Mouse (Mus musculus) midbrain, postnatal 0 days (tissue): ENCODE measurements around the gene Smtnl2. TPM values are rescaled to one million over a fixed set of nuclear protein-coding genes. Genes with fewer than 3 reads are reported as not detected.
"Not testable (repeated sequence)": the region's sequence is repeated elsewhere in the genome, so short reads cannot be mapped to it uniquely, and the experiment has no call there.

Experiments
- ATAC-seq: fragments of 200-750 bp; cut with Nextera tagmentation; 2 replicates; pipeline ENCODE4 v1.8.0; 2017; ENCODE audit warnings: moderate number of reproducible peaks, mild to moderate bottlenecking, moderate TSS enrichment, moderate library complexity; ENCODE audit not compliant: low FRiP score
- DNase-seq: peaks from one replicate; pipeline ENCODE4 v3.0.0-alpha.2; 2015; ENCODE audit warnings: low spot score
- H3K27ac ChIP-seq: fragments of 300-500 bp; sonication (generic); 2 replicates; pipeline ENCODE4 v1.5.1; 2014; ENCODE audit warnings: low read depth, mild to moderate bottlenecking, low read length, mixed read lengths
- H3K27me3 ChIP-seq: fragments of 300-500 bp; sonication (generic); 2 replicates; pipeline ENCODE4 v1.6.1; 2014; ENCODE audit warnings: low read length, control low read depth, mixed read lengths; ENCODE audit not compliant: insufficient read depth
- H3K36me3 ChIP-seq: fragments of 300-500 bp; sonication (generic); 2 replicates; pipeline ENCODE4 v1.6.1; 2014; ENCODE audit warnings: low read length, control low read depth, mixed read lengths; ENCODE audit not compliant: insufficient read depth
- H3K4me1 ChIP-seq: fragments of 300-500 bp; sonication (generic); 2 replicates; pipeline ENCODE4 v1.6.1; 2014; ENCODE audit warnings: mild to moderate bottlenecking, control low read depth, antibody characterized with exemption, low read length, mixed read lengths; ENCODE audit not compliant: insufficient read depth
- H3K4me2 ChIP-seq: fragments of 300-500 bp; sonication (generic); 2 replicates; pipeline ENCODE4 v1.6.1; 2014; ENCODE audit warnings: low read depth, mild to moderate bottlenecking, low read length, mixed read lengths; ENCODE audit not compliant: poor library complexity, severe bottlenecking
- H3K4me3 ChIP-seq: fragments of 300-500 bp; sonication (generic); 2 replicates; pipeline ENCODE4 v1.5.1; 2014; ENCODE audit warnings: low read depth, mild to moderate bottlenecking, low read length, moderate library complexity
- H3K9ac ChIP-seq: fragments of 300-500 bp; sonication (generic); replicated peaks from 2 replicates; pipeline ENCODE4 v1.6.1; 2014; ENCODE audit warnings: mild to moderate bottlenecking, low read length, moderate library complexity, mixed read lengths; ENCODE audit not compliant: poor library complexity, severe bottlenecking
- H3K9me3 ChIP-seq: fragments of 300-500 bp; sonication (generic); 2 replicates; pipeline ENCODE4 v1.6.1; 2016; ENCODE audit warnings: low read length, control low read depth
- CTCF ChIP-seq: IDR thresholded peaks from 2 replicates; pipeline ENCODE4 v1.5.1; 2016; ENCODE audit warnings: antibody characterized with exemption, mild to moderate bottlenecking
- WGBS: fragments of 180-500 bp; shearing (Covaris S2); extraction: QIAGEN DNeasy Blood & Tissue Kit; methylation state at CpG from one replicate; pipeline ENCODE4 v1.1.7; 2014; 5-methylcytosine and 5-hydroxymethylcytosine counted together
- microRNA-seq: library from miRNA; unstranded; fragments of <30 nt; microRNA quantifications from one replicate; pipeline ENCODE4, GENCODE M21; 2016; ENCODE audit warnings: borderline number of aligned reads
- polyA plus RNA-seq: library from polyadenylated mRNA; unstranded; fragments of >200 nt; fragmentation: Nextera tagmentation; extraction: Ambion mirVana; gene quantifications from 2 replicates; pipeline ENCODE4 v1.2.1, GENCODE M21; 2015
- total RNA-seq: library from RNA; depleted of rRNA; stranded (reverse); fragments of >200 nt; gene quantifications from 2 replicates; pipeline ENCODE4 v1.2.3, GENCODE M21; 2014; rRNA removed

The Smtnl2 gene
- total and polyA plus RNA-seq, 2 experiments from 2014 or later, result 13.3 to 18.6 TPM

DNA sequence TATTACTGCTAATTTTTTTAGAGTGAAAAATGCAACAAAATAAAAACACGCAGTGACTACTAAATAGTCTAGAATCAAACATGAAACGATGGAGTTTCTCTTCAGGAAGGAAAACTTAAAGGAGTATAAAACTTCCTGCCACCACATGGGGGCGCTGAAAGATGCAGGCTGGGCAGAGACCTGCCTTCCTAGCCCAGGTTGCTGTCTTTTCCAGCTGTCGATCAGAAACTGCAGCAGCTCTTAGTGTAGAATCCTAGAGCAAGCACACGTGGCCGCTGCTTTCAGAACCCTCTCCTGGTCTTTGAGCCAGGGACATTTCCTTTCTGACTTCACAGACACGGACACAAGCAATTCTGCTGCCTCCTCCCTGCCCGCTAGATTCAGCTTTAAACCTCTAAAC is 67.6 kb downstream of the Smtnl2 start:
- Histone ChIP-seq H3K9ac (0 out of 2 replicates have a peak overlapping the region, but pooled peaks have one; percentile 5), H3K4me2 (no peak overlapping the region), H3K4me1 (no peaks in the 10 kb centered on the region), H3K4me3 (no peak overlapping the region), H3K9me3 (no peaks in the 10 kb centered on the region), H3K27ac (no peak overlapping the region), H3K36me3 (no peaks in the 10 kb centered on the region), H3K27me3 (no peaks in the 10 kb centered on the region)
- no peak for ATAC-seq
- WGBS, result 25% methylated on average over 8 of the region's 8 CpGs
- TF ChIP-seq CTCF, result peak; percentile 86
- peak; percentile 75 for DNase-seq

DNA sequence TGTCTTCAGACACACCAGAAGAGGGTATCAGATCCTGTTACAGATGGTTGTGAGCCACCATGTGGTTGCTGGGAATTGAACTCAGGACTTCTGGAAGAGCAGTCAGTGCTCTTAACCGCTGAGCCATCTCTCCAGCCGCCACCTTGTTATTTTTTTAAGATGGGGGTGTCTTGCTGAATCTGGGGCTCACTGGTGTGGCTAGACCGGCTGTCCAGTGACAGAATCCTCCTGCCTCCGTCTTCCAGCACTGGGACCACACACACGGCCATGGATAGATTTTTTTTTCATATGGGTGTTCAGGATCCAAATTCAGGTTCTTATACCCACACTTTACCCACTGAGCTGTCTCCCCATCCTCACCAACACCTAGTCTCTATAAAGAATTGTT is 68.3 kb downstream of the Smtnl2 start:
- not testable (repeated sequence) for H3K36me3 ChIP-seq, ATAC-seq, H3K4me2 ChIP-seq, H3K4me3 ChIP-seq, H3K27me3 ChIP-seq, H3K27ac ChIP-seq, H3K9me3 ChIP-seq, H3K9ac ChIP-seq, H3K4me1 ChIP-seq, DNase-seq
- 92% methylated on average over 5 of the region's 5 CpGs for WGBS

DNA sequence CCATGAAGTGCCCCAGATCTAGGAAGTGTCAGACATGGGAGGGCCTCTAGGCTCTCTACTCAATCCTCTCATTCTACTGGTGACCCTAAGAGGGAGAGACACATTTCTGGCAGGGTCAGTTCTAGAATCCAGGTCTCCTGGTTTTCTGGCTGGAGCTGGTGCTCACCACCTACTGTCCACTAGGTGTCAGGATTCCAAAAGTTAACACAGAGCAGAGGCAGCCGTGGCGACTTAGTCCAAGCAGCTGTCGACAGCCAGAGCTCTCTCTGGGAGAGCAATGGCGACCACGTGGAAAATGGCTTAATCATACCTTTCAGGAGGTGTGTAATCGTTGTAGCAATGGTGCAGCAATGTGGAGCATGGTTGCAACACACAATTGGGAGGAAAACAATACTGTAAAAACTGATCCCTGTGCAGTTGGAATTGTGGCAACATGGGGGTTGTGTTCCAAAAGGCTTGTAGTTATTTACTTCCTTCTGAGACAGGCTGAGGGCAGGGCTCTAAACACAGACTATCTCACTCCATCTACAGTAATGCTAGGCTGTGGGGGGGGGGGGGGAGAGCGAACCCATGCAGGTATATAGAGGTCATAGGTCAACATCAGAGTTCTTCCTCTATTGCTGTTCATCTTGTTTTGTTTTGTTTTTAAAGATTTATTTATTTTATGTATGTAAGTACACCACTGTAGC is 68.8 kb downstream of the Smtnl2 start:
- TF ChIP-seq CTCF, result peak; percentile 92
- H3K27ac ChIP-seq, result no peak overlapping the region
- ATAC-seq (peak; percentile 77), DNase-seq (peak; percentile 88)
- no peaks in the 10 kb centered on the region for H3K9me3 ChIP-seq
- WGBS, result 6% methylated on average over 7 of the region's 7 CpGs
- no peak overlapping the region for H3K9ac ChIP-seq
- H3K4me3 ChIP-seq, result no peak overlapping the region
- no peaks in the 10 kb centered on the region for H3K36me3 ChIP-seq
- no peaks in the 10 kb centered on the region for H3K4me1 ChIP-seq
- H3K27me3 ChIP-seq, result no peaks in the 10 kb centered on the region
- H3K4me2 ChIP-seq, result peak overlapping the region; percentile 36

DNA sequence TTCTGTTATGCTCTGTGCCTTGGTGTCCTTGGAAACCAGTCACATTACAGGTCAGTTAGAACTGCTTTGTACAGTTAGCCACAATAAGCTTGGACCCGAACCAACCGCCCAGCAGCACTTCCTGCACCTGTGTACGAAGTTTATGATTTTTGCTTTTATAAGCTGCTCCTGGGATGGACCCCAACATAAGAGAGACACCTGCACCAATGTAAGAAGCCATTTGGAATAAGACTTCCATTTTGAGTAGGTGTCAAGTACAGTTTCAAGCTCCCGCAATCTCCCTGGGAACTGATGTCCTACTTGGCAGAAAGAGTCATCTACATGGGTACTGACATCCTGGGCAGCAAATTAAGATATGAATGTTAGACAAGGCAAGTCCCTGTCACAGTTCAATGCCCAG is 71.8 kb downstream of the Smtnl2 start:
- H3K4me1 ChIP-seq, result no peaks in the 10 kb centered on the region
- H3K4me3 ChIP-seq, result no peak overlapping the region
- ATAC-seq, result no peak
- WGBS, result 70% methylated on average over 4 of the region's 4 CpGs
- DNase-seq, result no peak
- no peak for TF ChIP-seq CTCF
- H3K36me3 ChIP-seq, result no peaks in the 10 kb centered on the region
- H3K9ac ChIP-seq, result no peak overlapping the region
- H3K9me3 ChIP-seq, result no peaks in the 10 kb centered on the region
- H3K27me3 ChIP-seq, result no peaks in the 10 kb centered on the region
- H3K4me2 ChIP-seq, result no peak overlapping the region
- H3K27ac ChIP-seq, result no peak overlapping the region

Small RNA genes within 50 kb of the gene (microRNA-seq; reads per million reads assigned to microRNA genes)
- not detected for gene Mir6338

Other genes with a start within 250 kb of the Smtnl2 start
- gene Gm43951, start 204.9 kb downstream of the Smtnl2 start, total RNA-seq, result 2.5 and 2.6 TPM in 2 replicates
- gene Gm43951, start 204.9 kb downstream of the Smtnl2 start, polyA plus RNA-seq, result 1.1 and 1.5 TPM in 2 replicates
- gene 4933427D14Rik, start 204.3 kb downstream of the Smtnl2 start, total RNA-seq, result 16.6 and 21.9 TPM in 2 replicates
- 13.7 and 20.6 TPM in 2 replicates for gene 4933427D14Rik, start 204.3 kb downstream of the Smtnl2 start, polyA plus RNA-seq
- 54.1 and 57.7 TPM in 2 replicates for gene Txndc17, start 204.2 kb downstream of the Smtnl2 start, total RNA-seq
- 137 TPM in 2 replicates for gene Txndc17, start 204.2 kb downstream of the Smtnl2 start, polyA plus RNA-seq
- gene Med31, start 196.1 kb downstream of the Smtnl2 start, total RNA-seq, result 21.4 and 26.5 TPM in 2 replicates
- 40.7 and 42.4 TPM in 2 replicates for gene Med31, start 196.1 kb downstream of the Smtnl2 start, polyA plus RNA-seq
- 4.8 and 6.2 TPM in 2 replicates for gene Slc13a5, start 144.5 kb downstream of the Smtnl2 start, total RNA-seq
- 4.5 and 5.9 TPM in 2 replicates for gene Slc13a5, start 144.5 kb downstream of the Smtnl2 start, polyA plus RNA-seq
- gene Xaf1, start 110.1 kb downstream of the Smtnl2 start, total RNA-seq, result 0.93 and 3.9 TPM in 2 replicates
- gene Xaf1, start 110.1 kb downstream of the Smtnl2 start, polyA plus RNA-seq, result 5.6 and 6.0 TPM in 2 replicates
- not detected in 2 replicates for gene Fbxo39, start 97.3 kb downstream of the Smtnl2 start, total RNA-seq
- not detected in 2 replicates for gene Fbxo39, start 97.3 kb downstream of the Smtnl2 start, polyA plus RNA-seq
- gene Tekt1, start 49.3 kb downstream of the Smtnl2 start, total RNA-seq, result 6.9 and 9.8 TPM in 2 replicates
- 7.4 and 10.3 TPM in 2 replicates for gene Tekt1, start 49.3 kb downstream of the Smtnl2 start, polyA plus RNA-seq
- 1.4 TPM in 1 of 2 replicates, not detected in the other for gene Ggt6, start 23.8 kb upstream of the Smtnl2 start, total RNA-seq
- gene Ggt6, start 23.8 kb upstream of the Smtnl2 start, polyA plus RNA-seq, result not detected in 2 replicates
- 25.9 and 30.7 TPM in 2 replicates for gene Mybbp1a, start 29.6 kb upstream of the Smtnl2 start, total RNA-seq
- gene Mybbp1a, start 29.6 kb upstream of the Smtnl2 start, polyA plus RNA-seq, result 50.0 and 50.4 TPM in 2 replicates
- gene Spns2, start 78.2 kb upstream of the Smtnl2 start, total RNA-seq, result 46.2 and 56.8 TPM in 2 replicates
- gene Spns2, start 78.2 kb upstream of the Smtnl2 start, polyA plus RNA-seq, result 7.7 TPM in 2 replicates
- gene Spns3, start 138.8 kb upstream of the Smtnl2 start, total RNA-seq, result 0.22 and 0.24 TPM in 2 replicates
- not detected in 2 replicates for gene Spns3, start 138.8 kb upstream of the Smtnl2 start, polyA plus RNA-seq
- 44.2 and 46.0 TPM in 2 replicates for gene Ube2g1, start 195.6 kb upstream of the Smtnl2 start, total RNA-seq
- gene Ube2g1, start 195.6 kb upstream of the Smtnl2 start, polyA plus RNA-seq, result 57.3 and 64.5 TPM in 2 replicates